Mouse (Mus musculus) spleen, embryonic (tissue): ENCODE measurements at regions not wholly inside any gene's neighbourhood (a gene's known extent, or its start where the extent isn't known, plus 50 kb on each side); places are given as distances from the start of the nearest gene placed in this dataset.

ENCODE experiments used
- CTCF ChIA-PET: fragments of 350-600 bp; sonication (Branson Sonifier 250); formaldehyde crosslinking; loops from one replicate; lab custom pipeline; 2022; lab: Charles Lee

- CTCF ChIA-PET: interaction anchor here (0.7 kb wide), 1 partner anchor 1797 kb away, joined by 3 read pairs; no protein-coding TSS in a partner anchor
These were observed 252.7 kb upstream of the Dio3 start for GRCm38 (mm10) chr12:110026033-110026750.

- CTCF ChIA-PET: no interaction called here
These were observed 251.5 kb upstream of the Dio3 start for GRCm38 (mm10) chr12:110027345-110027744.

- CTCF ChIA-PET: no interaction called here
These were observed 250.9 kb upstream of the Dio3 start for GRCm38 (mm10) chr12:110027976-110028375.

GRCm38 (mm10) chr12:110028646-110029045 lies 250.2 kb upstream of the Dio3 start:
- CTCF ChIA-PET: no interaction called here

GRCm38 (mm10) chr12:110031326-110031725 lies 247.5 kb upstream of the Dio3 start:
- CTCF ChIA-PET: no interaction called here

- CTCF ChIA-PET: no interaction called here
These were observed 243.7 kb upstream of the Dio3 start for GRCm38 (mm10) chr12:110035171-110035570.

- CTCF ChIA-PET: no interaction called here
These were observed 238.2 kb upstream of the Dio3 start for GRCm38 (mm10) chr12:110040682-110041081.

- CTCF ChIA-PET: no interaction called here
These were observed 237.1 kb upstream of the Dio3 start for GRCm38 (mm10) chr12:110041782-110042181.

GRCm38 (mm10) chr12:110044266-110044665 lies 234.6 kb upstream of the Dio3 start:
- CTCF ChIA-PET: no interaction called here

- CTCF ChIA-PET: no interaction called here
These were observed 234.1 kb upstream of the Dio3 start for GRCm38 (mm10) chr12:110044721-110045120.

GRCm38 (mm10) chr12:110045770-110046330 lies 233.0 kb upstream of the Dio3 start:
- CTCF ChIA-PET: no interaction called here

- CTCF ChIA-PET: no interaction called here
These were observed 232.3 kb upstream of the Dio3 start for GRCm38 (mm10) chr12:110046613-110047012.

GRCm38 (mm10) chr12:110047466-110048250 lies 231.2 kb upstream of the Dio3 start:
- CTCF ChIA-PET: no interaction called here

GRCm38 (mm10) chr12:110049154-110049736 lies 229.6 kb upstream of the Dio3 start:
- CTCF ChIA-PET: no interaction called here

- CTCF ChIA-PET: no interaction called here
These were observed 219.5 kb upstream of the Dio3 start for GRCm38 (mm10) chr12:110059321-110059720.

- CTCF ChIA-PET: no interaction called here
These were observed 216.9 kb upstream of the Dio3 start for GRCm38 (mm10) chr12:110061961-110062360.

GRCm38 (mm10) chr12:110063013-110063412 lies 215.9 kb upstream of the Dio3 start:
- CTCF ChIA-PET: no interaction called here

- CTCF ChIA-PET: no interaction called here
These were observed 212.4 kb upstream of the Dio3 start for GRCm38 (mm10) chr12:110066361-110066885.

GRCm38 (mm10) chr12:110070506-110070905 lies 208.4 kb upstream of the Dio3 start:
- CTCF ChIA-PET: no interaction called here

- CTCF ChIA-PET: no interaction called here
These were observed 207.0 kb upstream of the Dio3 start for GRCm38 (mm10) chr12:110071823-110072222.

- CTCF ChIA-PET: no interaction called here
These were observed 203.9 kb upstream of the Dio3 start for GRCm38 (mm10) chr12:110074921-110075320.
